Mouse (Mus musculus) spleen, postnatal 36 days (tissue): ENCODE measurements around the gene Upp1.
A peak's percentile ranks its signal among the peaks of the same experiment; 100 is the strongest.
"Not testable (repeated sequence)": the region's sequence is repeated elsewhere in the genome, so short reads cannot be mapped to it uniquely, and the experiment has no call there.

Experiments used
- DNase-seq, 2 experiments: peaks; one replicate each; pipeline ENCODE4 v3.0.0; 2022; ENCODE audit warnings: low spot score in 2 of 2, mixed read lengths in 1 of 2

Upp1 gene

GRCm38 (mm10) chr11:9118050-9118420, at the start of gene Upp1:
Gene Upp1, plus strand, starts transcription at chr11:9118103.
- DNase-seq = no peak

- DNase-seq = no peak
Measured at GRCm38 (mm10) chr11:9076444-9076843, 41.5 kb upstream of the Upp1 start.

- DNase-seq = no peak
Measured at GRCm38 (mm10) chr11:9113189-9113588, 4.7 kb upstream of the Upp1 start.

- DNase-seq = no peak
Measured at GRCm38 (mm10) chr11:9115367-9116120, 2.4 kb upstream of the Upp1 start.

GRCm38 (mm10) chr11:9116121-9116520, 1.8 kb upstream of the Upp1 start:
- no peak for DNase-seq

GRCm38 (mm10) chr11:9116916-9117315, 987 bp upstream of the Upp1 start:
- no peak for DNase-seq

- DNase-seq = peak in 1 of 2 experiments; percentile 20
Measured at GRCm38 (mm10) chr11:9117358-9118049, 399 bp upstream of the Upp1 start.

GRCm38 (mm10) chr11:9118421-9119121, 668 bp downstream of the Upp1 start:
- DNase-seq = peak in 1 of 2 experiments; percentile 5

- no peak for DNase-seq
Measured at GRCm38 (mm10) chr11:9119231-9120020, 1.5 kb downstream of the Upp1 start.

- DNase-seq = no peak
Measured at GRCm38 (mm10) chr11:9122315-9122714, 4.4 kb downstream of the Upp1 start.

- DNase-seq = no peak
Measured at GRCm38 (mm10) chr11:9126373-9127107, 8.6 kb downstream of the Upp1 start.

- DNase-seq = no peak
Measured at GRCm38 (mm10) chr11:9128110-9128509, 10.2 kb downstream of the Upp1 start.

- DNase-seq = no peak
Measured at GRCm38 (mm10) chr11:9129528-9129927, 11.6 kb downstream of the Upp1 start.

GRCm38 (mm10) chr11:9131688-9132087, 13.8 kb downstream of the Upp1 start:
- DNase-seq = no peak

GRCm38 (mm10) chr11:9135589-9136246, 17.8 kb downstream of the Upp1 start:
- no peak for DNase-seq

- peak; percentile 20 to 26 for DNase-seq
Measured at GRCm38 (mm10) chr11:9136471-9136870, 18.6 kb downstream of the Upp1 start.

- no peak for DNase-seq
Measured at GRCm38 (mm10) chr11:9145113-9145512, 27.2 kb downstream of the Upp1 start.

- no peak for DNase-seq
Measured at GRCm38 (mm10) chr11:9146115-9146514, 28.2 kb downstream of the Upp1 start.

GRCm38 (mm10) chr11:9146683-9147082, 28.8 kb downstream of the Upp1 start:
- no peak for DNase-seq

GRCm38 (mm10) chr11:9148206-9148605, 30.3 kb downstream of the Upp1 start:
- DNase-seq = no peak

- DNase-seq = not testable (repeated sequence)
Measured at GRCm38 (mm10) chr11:9150403-9150802, 32.5 kb downstream of the Upp1 start.
